ENCODE assay signal across 16 mouse cellular contexts in genomic region chr10:41822573-41823281, GRCm38 (mm10). TPM values are rescaled to one million over a fixed set of nuclear protein-coding genes. Genes with fewer than 3 reads are reported as not detected.
DNase-seq lines count a peak whose midpoint lies in the region; ATAC-seq and TF ChIP-seq lines count a peak whose summit lies in the region.
"Had no signal": no experiment of that assay in that cellular context is flagged by ENCODE, and none has a peak within 500 bp of the region (broad histone marks: within the 10 kb centered on the region; RNA-seq: fewer than 3 reads in every experiment).

No protein-coding gene starts in this region.

- WGBS in heart, embryonic 10.5 days, result 77% methylated on average over 5 of the region's 5 CpGs
- 75% methylated on average over 5 of the region's 5 CpGs for WGBS in limb, embryonic 14.5 days
- 89% methylated on average over 5 of the region's 5 CpGs for WGBS in limb, embryonic 10.5 days

- intact Hi-C loops in heart, postnatal 10 days (cut with DNase I), result no loop called here

- H3K9me3 ChIP-seq in heart, embryonic 10.5 days, result no peaks in the 10 kb centered on the region
- H3K9me3 ChIP-seq in limb, embryonic 14.5 days (ENCODE audit: control insufficient read depth, low read length), result no peaks in the 10 kb centered on the region
- no peaks in the 10 kb centered on the region for H3K9me3 ChIP-seq in limb, embryonic 10.5 days (replicated peaks)
- H3K9me3 ChIP-seq: limb, embryonic 13.5 days had no signal

- peak; percentile 22 for DNase-seq in heart, embryonic 10.5 days (ENCODE audit: low spot score)
- DNase-seq in heart, postnatal 10 days, result no peak
- peak; percentile 37 for DNase-seq in limb, embryonic 14.5 days (ENCODE audit: low spot score)
- no peak for DNase-seq in limb, embryonic 10.5 days (ENCODE audit: low spot score)
- peak; percentile 83 for DNase-seq in brain, adult 2 months (ENCODE audit: low read depth, low spot score)
- DNase-seq in skeletal muscle tissue, adult 2 months (ENCODE audit: low read depth, low spot score), result peak; percentile 30
- DNase-seq in ovary, postnatal 36 days (ENCODE audit: low spot score), result no peak
- DNase-seq: cerebellum, adult 18-20 months; layer of hippocampus, adult 9-11 months; liver, postnatal 0 days; lung, postnatal 36 days; midbrain, embryonic 14.5 days; spleen, adult 18-20 months had no signal

- no peak for ATAC-seq in limb, embryonic 14.5 days (ENCODE audit: low FRiP score, low read depth)
- ATAC-seq: liver, postnatal 0 days; Patski had no signal

- H3K27ac ChIP-seq in heart, embryonic 10.5 days, result no peak overlapping the region
- no peak overlapping the region for H3K27ac ChIP-seq in limb, embryonic 14.5 days (replicated peaks; ENCODE audit: low read depth, low read length)
- H3K27ac ChIP-seq in limb, embryonic 10.5 days, result no peak overlapping the region
- H3K27ac ChIP-seq: kidney, postnatal 0 days; limb, embryonic 13.5 days had no signal

- no peak overlapping the region for H3K4me3 ChIP-seq in heart, embryonic 10.5 days
- H3K4me3 ChIP-seq in limb, embryonic 14.5 days (replicated peaks; ENCODE audit: low read length), result no peak overlapping the region
- no peak overlapping the region for H3K4me3 ChIP-seq in limb, embryonic 10.5 days
- H3K4me3 ChIP-seq: limb, embryonic 13.5 days had no signal

- H3K27me3 ChIP-seq in heart, embryonic 10.5 days (ENCODE audit: insufficient read depth, poor library complexity, severe bottlenecking), result no peaks in the 10 kb centered on the region
- no peaks in the 10 kb centered on the region for H3K27me3 ChIP-seq in limb, embryonic 14.5 days (ENCODE audit: control insufficient read depth, insufficient read depth, low read length)
- H3K27me3 ChIP-seq in limb, embryonic 10.5 days (ENCODE audit: low read depth, poor library complexity, severe bottlenecking), result no peaks in the 10 kb centered on the region
- H3K27me3 ChIP-seq: limb, embryonic 13.5 days; Patski had no signal

- no peak overlapping the region for H3K4me2 ChIP-seq in limb, embryonic 14.5 days (replicated peaks; ENCODE audit: low read depth, low read length, severe bottlenecking)
- H3K4me2 ChIP-seq: limb, embryonic 13.5 days had no signal

- H3K36me3 ChIP-seq in heart, embryonic 10.5 days, result no peaks in the 10 kb centered on the region
- no peaks in the 10 kb centered on the region for H3K36me3 ChIP-seq in limb, embryonic 14.5 days (ENCODE audit: control insufficient read depth, insufficient read depth, low read length)
- H3K36me3 ChIP-seq in limb, embryonic 10.5 days, result no peaks in the 10 kb centered on the region
- H3K36me3 ChIP-seq: limb, embryonic 13.5 days had no signal

- no peak overlapping the region for H3K9ac ChIP-seq in limb, embryonic 14.5 days (ENCODE audit: low read depth, low read length, severe bottlenecking)
- H3K9ac ChIP-seq: limb, embryonic 13.5 days; liver, postnatal 0 days had no signal

- 0 out of 2 replicates have a peak, but pooled peaks cover 4% of the 10 kb centered on the region for H3K4me1 ChIP-seq in heart, embryonic 10.5 days
- H3K4me1 ChIP-seq in limb, embryonic 14.5 days (ENCODE audit: control insufficient read depth, insufficient read depth, low read length), result no peaks in the 10 kb centered on the region
- no peaks in the 10 kb centered on the region for H3K4me1 ChIP-seq in limb, embryonic 10.5 days
- H3K4me1 ChIP-seq: limb, embryonic 13.5 days had no signal

- TF ChIP-seq POLR2A in limb, embryonic 14.5 days (IDR thresholded peaks at IDR 0.05; ENCODE audit: borderline replicate concordance, extremely low read depth, insufficient read depth, insufficient read length), result no peak

RNA-seq across cellular contexts. Expression of gene Sesn1, which starts 13.0 kb away (rescaled TPM):
- polyA plus RNA-seq in heart, embryonic 10.5 days (2016; fragmentation: Nextera tagmentation; extraction: Ambion mirVana), result 18.9 and 20.6 TPM in 2 replicates
- total RNA-seq in heart, postnatal 10 days (2021), result 100 to 1,000 TPM in 1 of 2 experiments, 10 to 100 TPM in 1; 52.8 to 110 TPM
- polyA plus RNA-seq in limb, embryonic 14.5 days (2012; rRNA removed), result 32.4 and 37.0 TPM in 2 replicates
- 42.9 and 46.8 TPM in 2 replicates for polyA plus RNA-seq in limb, embryonic 14.5 days (2014; fragmentation: Nextera tagmentation; extraction: Ambion mirVana)
- polyA plus RNA-seq in limb, embryonic 10.5 days (2016; fragmentation: Nextera tagmentation; extraction: Ambion mirVana), result 19.7 and 26.3 TPM in 2 replicates

RNA-seq across cellular contexts. Expression of gene Cep57l1, which starts 13.1 kb away (rescaled TPM):
- 22.1 and 23.6 TPM in 2 replicates for polyA plus RNA-seq in heart, embryonic 10.5 days (2016; fragmentation: Nextera tagmentation; extraction: Ambion mirVana)
- 1 to 10 TPM; 4.4 to 6.2 TPM for total RNA-seq in heart, postnatal 10 days (2021)
- 10.8 and 13.2 TPM in 2 replicates for polyA plus RNA-seq in limb, embryonic 14.5 days (2012; rRNA removed)
- 16.8 and 20.4 TPM in 2 replicates for polyA plus RNA-seq in limb, embryonic 14.5 days (2014; fragmentation: Nextera tagmentation; extraction: Ambion mirVana)
- 19.6 and 25.9 TPM in 2 replicates for polyA plus RNA-seq in limb, embryonic 10.5 days (2016; fragmentation: Nextera tagmentation; extraction: Ambion mirVana)

Comparison
In these comparisons a context has a peak if more than half of its experiments do, and no peak if none do; other contexts are left out.
1. DNase-seq: peak in heart, embryonic 10.5 days (single experiment), limb, embryonic 14.5 days (single experiment), brain, adult 2 months (single experiment) and skeletal muscle tissue, adult 2 months (single experiment); none in heart, postnatal 10 days (0 of 2), limb, embryonic 10.5 days (single experiment) and ovary, postnatal 36 days (single experiment).